Mouse (Mus musculus) embryonic fibroblast, embryonic 13.5 days (primary cell): ENCODE results near the gene Cd209a. TPM values are rescaled to one million over a fixed set of nuclear protein-coding genes. Genes with fewer than 3 reads are reported as not detected.

Experiments
- H3K27ac ChIP-seq: 2 replicates; pipeline ENCODE4 v1.5.1; 2012; ENCODE audit warnings: low read length, control low read depth, inconsistent platforms; ENCODE audit not compliant: insufficient read depth
- H3K4me1 ChIP-seq: 2 replicates; pipeline ENCODE4 v1.6.1; 2011; ENCODE audit warnings: low read length; ENCODE audit not compliant: control insufficient read depth, insufficient read depth
- H3K4me3 ChIP-seq: 2 replicates; pipeline ENCODE4 v1.5.1; 2011; ENCODE audit warnings: mild to moderate bottlenecking, control low read depth, low read length; ENCODE audit not compliant: insufficient read depth
- CTCF ChIP-seq: IDR thresholded peaks from 2 replicates; pipeline ENCODE4 v1.5.1; 2011; ENCODE audit warnings: mild to moderate bottlenecking, control low read depth, low read length, moderate library complexity, borderline replicate concordance; ENCODE audit not compliant: insufficient read depth
- POLR2A ChIP-seq: IDR thresholded peaks from 2 replicates; pipeline ENCODE4 v1.6.1; 2011; ENCODE audit warnings: low read depth, mild to moderate bottlenecking, control low read depth, low read length, moderate library complexity
- polyA plus RNA-seq: library from polyadenylated mRNA; stranded (reverse); fragments of >200 nt; gene quantifications from 2 replicates; pipeline ENCODE4 v1.2.4, GENCODE M21; 2011; ENCODE audit warnings: low read depth; ENCODE audit not compliant: missing spikeins, insufficient read length

Gene Cd209a
- polyA plus RNA-seq, 1 experiment, result not detected

DNA sequence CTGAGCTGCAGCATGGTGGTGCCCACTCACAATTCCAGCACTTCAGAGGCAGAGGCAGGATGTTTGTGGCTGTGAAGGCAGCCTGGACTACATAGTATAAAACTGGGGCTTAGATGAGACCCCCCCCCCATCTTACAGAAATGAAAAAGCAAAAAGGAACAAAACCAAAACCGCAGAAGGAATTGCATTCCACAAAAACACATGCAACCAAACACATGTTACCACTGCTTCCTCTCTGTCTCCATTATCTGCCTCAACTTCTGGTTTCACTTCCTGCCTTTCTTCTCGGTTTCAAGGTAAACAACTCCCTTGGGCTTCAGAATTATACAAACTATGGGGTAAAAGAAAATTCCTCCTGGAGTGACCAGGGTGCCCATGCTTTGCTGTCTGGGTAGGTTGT, 37.1 kb downstream of the Cd209a start:
- no peak overlapping the region for H3K27ac ChIP-seq

DNA sequence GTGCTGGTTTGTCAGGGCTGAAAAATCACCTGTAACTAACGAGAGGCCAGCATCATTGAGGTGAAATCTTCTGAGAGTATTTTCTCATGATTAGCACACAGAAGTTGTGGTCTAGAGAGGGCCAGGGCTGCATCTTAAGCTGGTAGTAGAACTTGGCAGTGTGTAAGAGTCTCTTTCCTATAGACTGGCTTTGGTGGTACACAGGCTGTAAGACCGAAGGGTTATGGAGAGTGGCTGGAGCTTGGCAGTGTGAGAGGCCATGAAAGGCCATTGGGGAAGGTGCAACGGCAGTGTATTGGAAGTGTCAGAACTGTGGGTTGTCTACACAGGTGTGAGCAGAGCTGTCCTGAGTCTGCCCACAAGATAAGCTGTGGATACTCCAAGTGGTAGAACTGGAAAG, 38.5 kb downstream of the Cd209a start:
- TF ChIP-seq POLR2A (no peak), CTCF (no peak)
- Histone ChIP-seq H3K27ac (no peak overlapping the region), H3K4me3 (no peak overlapping the region), H3K4me1 (no peaks in the 10 kb centered on the region)

More for the DNA sequence above, 37.1 kb downstream of the Cd209a start:
- Histone ChIP-seq H3K4me3 (no peak overlapping the region), H3K4me1 (no peaks in the 10 kb centered on the region)
- TF ChIP-seq POLR2A (no peak), CTCF (no peak)

DNA sequence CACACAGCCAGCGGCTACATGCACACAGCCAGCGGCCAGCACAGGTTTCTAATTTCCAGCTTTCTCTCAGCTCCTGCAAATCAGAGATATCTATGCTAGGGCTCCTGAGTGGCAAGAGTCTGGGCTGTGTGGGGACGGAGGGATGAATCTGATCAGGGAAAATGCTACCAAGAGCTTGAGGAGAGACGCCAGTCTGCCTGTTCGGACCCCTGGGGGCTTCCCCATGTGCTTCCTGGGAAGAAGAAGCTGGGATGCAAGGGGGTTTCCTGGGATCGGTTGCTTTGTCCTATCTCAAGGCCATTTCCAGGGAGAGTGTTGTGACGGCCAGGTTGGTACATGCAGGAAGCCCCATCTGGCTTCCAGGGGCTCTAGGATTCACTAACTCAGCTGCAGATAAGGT, 41.2 kb downstream of the Cd209a start:
- TF ChIP-seq CTCF, result no peak
- TF ChIP-seq POLR2A, result no peak

DNA sequence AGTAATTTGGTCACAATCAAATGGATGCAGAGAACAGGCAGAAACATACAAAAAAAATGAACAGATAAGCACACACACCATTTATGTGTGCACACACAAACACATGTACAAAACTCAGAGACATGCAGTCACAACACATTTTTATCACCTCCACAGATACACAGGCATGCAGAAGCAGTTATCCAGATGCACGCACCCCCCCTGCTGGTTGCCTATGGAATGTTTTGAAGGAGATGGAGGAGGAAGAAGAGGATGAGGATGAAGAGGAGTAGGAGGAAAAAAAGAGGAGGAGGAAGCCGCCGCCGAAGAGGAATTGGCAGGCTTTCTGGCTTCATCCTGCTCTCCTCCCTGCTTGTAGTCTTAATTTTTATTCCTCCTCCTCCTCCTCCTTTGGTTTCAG, 43.1 kb downstream of the Cd209a start:
- H3K4me3 ChIP-seq, result no peak overlapping the region
- no peak for TF ChIP-seq POLR2A
- TF ChIP-seq CTCF, result no peak
- H3K4me1 ChIP-seq, result no peaks in the 10 kb centered on the region
- H3K27ac ChIP-seq, result no peak overlapping the region

More for the DNA sequence above, 41.2 kb downstream of the Cd209a start:
- Histone ChIP-seq H3K4me3 (no peak overlapping the region), H3K27ac (no peak overlapping the region), H3K4me1 (no peaks in the 10 kb centered on the region)

DNA sequence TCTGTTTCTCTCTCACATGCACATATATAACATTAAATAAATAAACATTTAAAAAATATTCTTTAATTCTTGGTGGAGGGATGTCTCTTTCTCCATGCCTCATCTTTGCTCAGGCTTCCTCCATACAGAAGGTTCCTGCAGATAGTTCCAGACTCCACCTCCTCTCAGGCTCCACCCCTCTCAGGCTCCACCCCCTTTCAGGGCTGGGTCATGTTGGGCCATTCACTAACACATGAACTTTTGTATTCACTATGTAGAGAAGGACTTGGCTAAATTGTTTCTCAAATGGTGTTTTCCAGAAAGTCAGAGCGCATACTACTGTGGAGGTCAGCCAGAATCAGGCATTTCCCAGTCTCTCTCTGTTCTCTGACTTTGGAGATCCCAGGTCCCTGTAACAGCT, 47.3 kb downstream of the Cd209a start:
- TF ChIP-seq POLR2A (no peak), CTCF (no peak)
- H3K27ac ChIP-seq, result no peak overlapping the region
- H3K4me3 ChIP-seq, result no peak overlapping the region
- no peaks in the 10 kb centered on the region for H3K4me1 ChIP-seq

DNA sequence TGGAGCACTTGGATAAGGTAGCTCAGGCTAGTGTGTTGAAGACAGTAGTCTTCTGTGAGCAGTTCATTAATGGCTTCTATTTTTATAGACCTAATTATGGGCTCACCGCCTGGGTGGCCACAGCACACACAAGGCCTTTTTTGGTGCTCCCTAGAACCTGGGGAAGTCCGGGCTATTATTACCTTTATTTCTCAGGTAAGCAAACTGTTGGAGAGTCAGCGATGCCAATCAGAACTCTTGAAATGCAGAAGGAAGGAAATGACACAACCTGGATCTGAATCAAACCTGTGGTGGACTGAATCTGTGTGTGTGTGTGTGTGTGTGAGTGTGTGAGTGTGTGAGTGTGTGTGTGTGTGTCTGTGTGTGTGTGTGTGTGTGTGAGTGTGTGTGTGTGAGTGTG, 54.7 kb downstream of the Cd209a start, which contains the start of gene Fcer2a:
Fcer2a (minus strand) TSS at position 55 of the 400 bp plus-strand sequence.
- H3K4me1 ChIP-seq, result no peaks in the 10 kb centered on the region
- no peak within 1 kb of the TSS for H3K27ac ChIP-seq
- TF ChIP-seq POLR2A, result no peak
- no peak for TF ChIP-seq CTCF
- H3K4me3 ChIP-seq, result no peak within 1 kb of the TSS

Other genes with a start within 250 kb of the Cd209a start
- 48.1 and 58.9 TPM in 2 replicates for gene Mcoln1, start 248.5 kb downstream of the Cd209a start, polyA plus RNA-seq
- 16.5 and 28.0 TPM in 2 replicates for gene Pnpla6, start 233.6 kb downstream of the Cd209a start, polyA plus RNA-seq
- gene C330021F23Rik, start 181.0 kb downstream of the Cd209a start, polyA plus RNA-seq, result not detected in 2 replicates
- not detected in 2 replicates for gene Camsap3, start 161.7 kb downstream of the Cd209a start, polyA plus RNA-seq
- gene Xab2, start 127.7 kb downstream of the Cd209a start, polyA plus RNA-seq, result 21.7 and 25.0 TPM in 2 replicates
- 73.1 and 80.7 TPM in 2 replicates for gene Pet100, start 127.4 kb downstream of the Cd209a start, polyA plus RNA-seq
- not detected in 2 replicates for gene Pcp2, start 123.4 kb downstream of the Cd209a start, polyA plus RNA-seq
- gene Stxbp2, start 118.0 kb downstream of the Cd209a start, polyA plus RNA-seq, result 29.7 and 34.7 TPM in 2 replicates
- not detected in 2 replicates for gene Retn, start 93.2 kb downstream of the Cd209a start, polyA plus RNA-seq
- not detected in 2 replicates for gene Mcemp1, start 83.2 kb downstream of the Cd209a start, polyA plus RNA-seq
- gene Fcor, start 76.6 kb downstream of the Cd209a start, polyA plus RNA-seq, result 2.7 and 3.3 TPM in 2 replicates
- 15.7 and 16.6 TPM in 2 replicates for gene Trappc5, start 72.7 kb downstream of the Cd209a start, polyA plus RNA-seq
- not detected in 2 replicates for gene Fcer2a, start 54.8 kb downstream of the Cd209a start, polyA plus RNA-seq
- gene Clec4g, start 28.3 kb downstream of the Cd209a start, polyA plus RNA-seq, result not detected in 2 replicates
- gene Cd209e, start 105.3 kb upstream of the Cd209a start, polyA plus RNA-seq, result not detected in 2 replicates
- gene Cd209d, start 129.6 kb upstream of the Cd209a start, polyA plus RNA-seq, result not detected in 2 replicates
- not detected in 2 replicates for gene Cd209b, start 177.9 kb upstream of the Cd209a start, polyA plus RNA-seq
- not detected in 2 replicates for gene Cd209c, start 205.8 kb upstream of the Cd209a start, polyA plus RNA-seq